Mouse (Mus musculus): ENCODE measurements at regions not wholly inside any gene's neighbourhood (a gene's known extent, or its start where the extent isn't known, plus 50 kb on each side); places are given as distances from the start of the nearest gene placed in this dataset.

DNA sequence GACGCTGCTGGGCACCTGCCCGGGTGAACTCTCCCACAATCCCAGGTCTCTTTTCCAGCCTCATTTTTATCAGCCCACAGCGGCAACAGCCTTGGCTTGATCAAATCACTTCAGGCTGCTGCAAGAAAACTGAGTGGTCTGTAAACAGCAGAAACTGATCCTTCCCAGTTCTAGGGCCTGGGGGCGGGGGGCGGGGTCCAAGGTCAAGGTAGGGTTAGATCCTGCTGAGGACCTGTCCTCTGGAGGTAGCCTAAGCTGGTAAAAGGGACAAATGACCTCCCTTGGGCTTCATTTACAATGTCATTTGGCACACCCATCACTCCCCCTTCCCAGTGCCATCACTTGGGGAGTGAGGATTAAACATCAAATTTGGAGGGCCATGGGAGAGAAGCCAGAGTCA lies 129.9 kb upstream of the Lgalsl start:
- H3K27ac ChIP-seq (ENCODE audit: low read length), result no peak overlapping the region
- no peak overlapping the region for H3K4me3 ChIP-seq (ENCODE audit: low read depth, low read length)
- no peaks in the 10 kb centered on the region for H3K27me3 ChIP-seq (ENCODE audit: control insufficient read depth, insufficient read depth, low read depth, low read length)
- H3K36me3 ChIP-seq (ENCODE audit: control insufficient read depth, insufficient read depth, low read length), result no peaks in the 10 kb centered on the region
- H3K9ac ChIP-seq (ENCODE audit: low read depth, low read length), result no peak overlapping the region
- no peaks in the 10 kb centered on the region for H3K9me3 ChIP-seq (replicated peaks; ENCODE audit: control insufficient read depth, low read length, poor library complexity, severe bottlenecking)
- H3K4me1 ChIP-seq (ENCODE audit: control insufficient read depth, insufficient read depth, low read length), result no peaks in the 10 kb centered on the region
- no peak for ATAC-seq
- WGBS, result 68% methylated on average over 5 of the region's 5 CpGs
- H3K4me2 ChIP-seq (ENCODE audit: low read length), result no peak overlapping the region

- Histone ChIP-seq H3K27ac (ENCODE audit: low read length) (no peak overlapping the region), H3K27me3 (ENCODE audit: control insufficient read depth, insufficient read depth, low read depth, low read length) (no peaks in the 10 kb centered on the region), H3K36me3 (ENCODE audit: control insufficient read depth, insufficient read depth, low read length) (no peaks in the 10 kb centered on the region), H3K4me2 (ENCODE audit: low read length) (no peak overlapping the region), H3K4me1 (ENCODE audit: control insufficient read depth, insufficient read depth, low read length) (no peaks in the 10 kb centered on the region), H3K9ac (ENCODE audit: low read depth, low read length) (no peak overlapping the region), H3K9me3 (replicated peaks; ENCODE audit: control insufficient read depth, low read length, poor library complexity, severe bottlenecking) (no peaks in the 10 kb centered on the region), H3K4me3 (ENCODE audit: low read depth, low read length) (no peak overlapping the region)
- ATAC-seq, result no peak
- 93% methylated on average over 2 of the region's 2 CpGs for WGBS
Measured at GRCm38 (mm10) chr11:20961626-20962025, 129.5 kb upstream of the Peli1 start.

DNA sequence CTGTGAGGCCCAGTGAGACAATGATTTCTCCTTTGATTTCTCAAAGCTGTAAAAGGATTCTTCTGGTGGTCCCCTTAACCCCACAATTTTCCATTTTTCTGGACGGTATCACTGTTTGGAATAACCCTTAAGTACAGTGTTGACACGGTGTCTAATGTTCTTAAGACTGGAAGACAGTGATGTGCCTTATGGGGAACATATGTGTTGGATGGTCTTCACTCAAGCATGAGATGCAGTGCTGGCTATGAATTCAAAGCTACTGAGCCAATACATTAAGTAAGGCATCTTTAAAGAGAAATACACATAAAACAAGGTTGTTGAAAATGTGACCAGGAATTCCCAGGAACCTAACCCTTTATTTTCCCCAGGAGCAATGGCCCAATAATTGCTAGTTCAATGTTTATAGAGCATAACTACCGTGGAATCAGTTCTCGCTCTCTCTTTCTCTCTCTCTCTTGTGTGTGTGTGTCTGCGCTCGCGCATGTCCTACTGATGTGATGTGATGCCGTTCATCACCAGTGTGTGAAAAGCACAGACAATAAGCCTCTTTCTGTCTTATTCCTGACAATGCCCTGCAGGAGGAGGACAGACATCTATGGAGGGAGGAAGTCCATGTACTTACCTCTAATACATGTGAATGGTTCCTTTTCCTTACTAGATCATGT lies 125.4 kb upstream of the Peli1 start:
- no peak overlapping the region for H3K27ac ChIP-seq (ENCODE audit: low read length)
- peaks cover 3% of the 10 kb centered on the region; the same call in 1 of the 2 replicates for H3K4me1 ChIP-seq (ENCODE audit: control insufficient read depth, insufficient read depth, low read length)
- 84% methylated on average over 8 of the region's 8 CpGs for WGBS
- H3K4me2 ChIP-seq (ENCODE audit: low read length), result no peak overlapping the region
- H3K9me3 ChIP-seq (replicated peaks; ENCODE audit: control insufficient read depth, low read length, poor library complexity, severe bottlenecking), result no peaks in the 10 kb centered on the region
- no peaks in the 10 kb centered on the region for H3K27me3 ChIP-seq (ENCODE audit: control insufficient read depth, insufficient read depth, low read depth, low read length)
- H3K9ac ChIP-seq (ENCODE audit: low read depth, low read length), result no peak overlapping the region
- H3K36me3 ChIP-seq (ENCODE audit: control insufficient read depth, insufficient read depth, low read length), result no peaks in the 10 kb centered on the region
- no peak for ATAC-seq
- H3K4me3 ChIP-seq (ENCODE audit: low read depth, low read length), result no peak overlapping the region

GRCm38 (mm10) chr11:20967321-20967984 lies 123.6 kb upstream of the Peli1 start:
- ATAC-seq, result 0 out of 2 replicates have a peak, but pooled peaks have one; percentile 36

GRCm38 (mm10) chr11:20968341-20968740 lies 122.8 kb upstream of the Peli1 start:
- Histone ChIP-seq H3K36me3 (ENCODE audit: control insufficient read depth, insufficient read depth, low read length) (no peaks in the 10 kb centered on the region), H3K9me3 (replicated peaks; ENCODE audit: control insufficient read depth, low read length, poor library complexity, severe bottlenecking) (no peaks in the 10 kb centered on the region), H3K4me3 (ENCODE audit: low read depth, low read length) (no peak overlapping the region), H3K27me3 (ENCODE audit: control insufficient read depth, insufficient read depth, low read depth, low read length) (no peaks in the 10 kb centered on the region), H3K9ac (ENCODE audit: low read depth, low read length) (no peak overlapping the region), H3K4me1 (ENCODE audit: control insufficient read depth, insufficient read depth, low read length) (peaks cover 3% of the 10 kb centered on the region; the same call in 1 of the 2 replicates), H3K4me2 (ENCODE audit: low read length) (no peak overlapping the region), H3K27ac (ENCODE audit: low read length) (no peak overlapping the region)
- no peak for ATAC-seq
- 22% methylated on average over 2 of the region's 2 CpGs for WGBS

More at GRCm38 (mm10) chr11:20967321-20967984, 123.6 kb upstream of the Peli1 start:
- Histone ChIP-seq H3K9me3 (replicated peaks; ENCODE audit: control insufficient read depth, low read length, poor library complexity, severe bottlenecking) (no peaks in the 10 kb centered on the region), H3K27me3 (ENCODE audit: control insufficient read depth, insufficient read depth, low read depth, low read length) (no peaks in the 10 kb centered on the region), H3K4me3 (ENCODE audit: low read depth, low read length) (no peak overlapping the region), H3K4me1 (ENCODE audit: control insufficient read depth, insufficient read depth, low read length) (peaks cover 3% of the 10 kb centered on the region; the same call in 1 of the 2 replicates), H3K36me3 (ENCODE audit: control insufficient read depth, insufficient read depth, low read length) (no peaks in the 10 kb centered on the region), H3K9ac (ENCODE audit: low read depth, low read length) (no peak overlapping the region), H3K4me2 (ENCODE audit: low read length) (no peak overlapping the region), H3K27ac (ENCODE audit: low read length) (no peak overlapping the region)
- WGBS, result 31% methylated on average over 2 of the region's 3 CpGs

GRCm38 (mm10) chr11:20973141-20973540 lies 118.0 kb upstream of the Peli1 start:
- Histone ChIP-seq H3K27ac (ENCODE audit: low read length) (no peak overlapping the region), H3K36me3 (ENCODE audit: control insufficient read depth, insufficient read depth, low read length) (no peaks in the 10 kb centered on the region), H3K9me3 (replicated peaks; ENCODE audit: control insufficient read depth, low read length, poor library complexity, severe bottlenecking) (no peaks in the 10 kb centered on the region), H3K27me3 (ENCODE audit: control insufficient read depth, insufficient read depth, low read depth, low read length) (no peaks in the 10 kb centered on the region), H3K4me1 (ENCODE audit: control insufficient read depth, insufficient read depth, low read length) (no peaks in the 10 kb centered on the region; the same call in 1 of the 2 replicates), H3K9ac (ENCODE audit: low read depth, low read length) (no peak overlapping the region), H3K4me2 (ENCODE audit: low read length) (no peak overlapping the region), H3K4me3 (ENCODE audit: low read depth, low read length) (no peak overlapping the region)
- 71% methylated on average over 3 of the region's 3 CpGs for WGBS
- no peak for ATAC-seq

- no peaks in the 10 kb centered on the region for H3K9me3 ChIP-seq (replicated peaks; ENCODE audit: control insufficient read depth, low read length, poor library complexity, severe bottlenecking)
- no peaks in the 10 kb centered on the region for H3K36me3 ChIP-seq (ENCODE audit: control insufficient read depth, insufficient read depth, low read length)
- no peaks in the 10 kb centered on the region for H3K27me3 ChIP-seq (ENCODE audit: control insufficient read depth, insufficient read depth, low read depth, low read length)
- no peak overlapping the region for H3K27ac ChIP-seq (ENCODE audit: low read length)
- H3K4me2 ChIP-seq (ENCODE audit: low read length), result no peak overlapping the region
- 97% methylated on average over 2 of the region's 2 CpGs for WGBS
- no peak for ATAC-seq
- H3K4me3 ChIP-seq (ENCODE audit: low read depth, low read length), result no peak overlapping the region
- no peak overlapping the region for H3K9ac ChIP-seq (ENCODE audit: low read depth, low read length)
- peaks cover 7% of the 10 kb centered on the region; the same call in 1 of the 2 replicates for H3K4me1 ChIP-seq (ENCODE audit: control insufficient read depth, insufficient read depth, low read length)
Measured at GRCm38 (mm10) chr11:20981588-20981987, 109.5 kb upstream of the Peli1 start.

GRCm38 (mm10) chr11:20982010-20982409 lies 109.1 kb upstream of the Peli1 start:
- H3K36me3 ChIP-seq (ENCODE audit: control insufficient read depth, insufficient read depth, low read length), result no peaks in the 10 kb centered on the region
- H3K27ac ChIP-seq (ENCODE audit: low read length), result no peak overlapping the region
- 88% methylated on average over 1 of the region's 1 CpGs for whole genome bisulfite sequencing
- H3K4me2 ChIP-seq (ENCODE audit: low read length), result no peak overlapping the region
- no peak for ATAC-seq
- H3K4me3 ChIP-seq (ENCODE audit: low read depth, low read length), result no peak overlapping the region
- H3K9ac ChIP-seq (ENCODE audit: low read depth, low read length), result no peak overlapping the region
- no peaks in the 10 kb centered on the region for H3K27me3 ChIP-seq (ENCODE audit: control insufficient read depth, insufficient read depth, low read depth, low read length)
- H3K4me1 ChIP-seq (ENCODE audit: control insufficient read depth, insufficient read depth, low read length), result peaks cover 11% of the 10 kb centered on the region
- H3K9me3 ChIP-seq (replicated peaks; ENCODE audit: control insufficient read depth, low read length, poor library complexity, severe bottlenecking), result no peaks in the 10 kb centered on the region

DNA sequence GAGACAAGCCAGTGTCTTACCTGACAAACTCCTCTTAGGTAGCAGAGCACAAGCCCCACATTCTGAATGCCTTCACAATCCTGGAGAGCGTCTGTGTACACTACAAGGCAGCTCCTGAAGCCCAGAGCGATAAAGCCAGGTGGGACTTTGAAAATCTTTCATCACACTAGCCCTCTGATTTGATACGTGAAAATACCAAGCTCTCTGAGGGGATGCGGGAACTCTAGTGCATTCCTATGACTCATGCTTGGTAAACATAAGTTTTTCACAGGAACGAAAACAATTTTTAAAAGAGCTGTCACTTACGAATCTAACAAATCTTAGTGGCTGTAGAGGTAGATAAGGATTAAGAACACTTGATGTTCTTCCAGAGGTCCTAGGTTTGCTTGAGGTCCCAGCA lies 108.6 kb upstream of the Peli1 start:
- Histone ChIP-seq H3K4me3 (ENCODE audit: low read depth, low read length) (no peak overlapping the region), H3K4me2 (ENCODE audit: low read length) (no peak overlapping the region), H3K9me3 (replicated peaks; ENCODE audit: control insufficient read depth, low read length, poor library complexity, severe bottlenecking) (no peaks in the 10 kb centered on the region), H3K36me3 (ENCODE audit: control insufficient read depth, insufficient read depth, low read length) (no peaks in the 10 kb centered on the region), H3K27ac (ENCODE audit: low read length) (no peak overlapping the region), H3K27me3 (ENCODE audit: control insufficient read depth, insufficient read depth, low read depth, low read length) (no peaks in the 10 kb centered on the region), H3K9ac (ENCODE audit: low read depth, low read length) (no peak overlapping the region), H3K4me1 (ENCODE audit: control insufficient read depth, insufficient read depth, low read length) (peaks cover 15% of the 10 kb centered on the region)
- ATAC-seq, result no peak
- 91% methylated on average over 6 of the region's 6 CpGs for WGBS

All from midbrain, embryonic 16.5 days (tissue).